Mouse (Mus musculus): Measurements from ENCODE around the gene Wdpcp. TPM values are rescaled to one million over a fixed set of nuclear protein-coding genes. Genes with fewer than 3 reads are reported as not detected.
A peak's percentile ranks its signal among the peaks of the same experiment; 100 is the strongest.
"Not testable (repeated sequence)": the region's sequence is repeated elsewhere in the genome, so short reads cannot be mapped to it uniquely, and the experiment has no call there.

Gene Wdpcp
- polyA plus RNA-seq (2012; rRNA removed), result 8.6 and 10.2 TPM in 2 replicates

- peak; percentile 100 for DNase-seq (ENCODE audit: low read depth)
Observed at GRCm38 (mm10) chr11:21571700-21572381, at the start of gene Wdpcp, which contains the start of gene Mdh1. Gene Wdpcp (plus strand): TSS chr11:21572235. Gene Mdh1 (minus strand): TSS chr11:21572367.

GRCm38 (mm10) chr11:21528676-21529394 lies 43.2 kb upstream of the Wdpcp start:
- DNase-seq (ENCODE audit: low read depth), result no peak
- TF ChIP-seq CTCF (IDR thresholded peaks at IDR 0.05; ENCODE audit: borderline replicate concordance, extremely low read depth, insufficient read depth, insufficient read length) (no peak), POLR2A (IDR thresholded peaks at IDR 0.05; ENCODE audit: borderline replicate concordance, extremely low read depth, insufficient read depth, insufficient read length, poor library complexity, severe bottlenecking) (no peak)

More at GRCm38 (mm10) chr11:21571700-21572381, at the start of gene Wdpcp, which contains the start of gene Mdh1:
- TF ChIP-seq CTCF (IDR thresholded peaks at IDR 0.05; ENCODE audit: borderline replicate concordance, extremely low read depth, insufficient read depth, insufficient read length) (no peak), POLR2A (IDR thresholded peaks at IDR 0.05; ENCODE audit: borderline replicate concordance, extremely low read depth, insufficient read depth, insufficient read length, poor library complexity, severe bottlenecking) (peak; percentile 43; the same call in 1 of the 2 replicates)

GRCm38 (mm10) chr11:21530856-21531255 lies 41.2 kb upstream of the Wdpcp start:
- not testable (repeated sequence) for DNase-seq (ENCODE audit: low read depth)

- no peak for DNase-seq (ENCODE audit: low read depth)
- TF ChIP-seq POLR2A (IDR thresholded peaks at IDR 0.05; ENCODE audit: borderline replicate concordance, extremely low read depth, insufficient read depth, insufficient read length, poor library complexity, severe bottlenecking) (no peak), CTCF (IDR thresholded peaks at IDR 0.05; ENCODE audit: borderline replicate concordance, extremely low read depth, insufficient read depth, insufficient read length) (no peak)
Observed at GRCm38 (mm10) chr11:21540072-21540471, 32.0 kb upstream of the Wdpcp start.

- no peak for DNase-seq (ENCODE audit: low read depth)
- TF ChIP-seq CTCF (IDR thresholded peaks at IDR 0.05; ENCODE audit: borderline replicate concordance, extremely low read depth, insufficient read depth, insufficient read length) (no peak), POLR2A (IDR thresholded peaks at IDR 0.05; ENCODE audit: borderline replicate concordance, extremely low read depth, insufficient read depth, insufficient read length, poor library complexity, severe bottlenecking) (no peak)
Observed at GRCm38 (mm10) chr11:21540622-21541021, 31.4 kb upstream of the Wdpcp start.

- no peak for DNase-seq (ENCODE audit: low read depth)
- TF ChIP-seq CTCF (IDR thresholded peaks at IDR 0.05; ENCODE audit: borderline replicate concordance, extremely low read depth, insufficient read depth, insufficient read length), result no peak
- TF ChIP-seq POLR2A (IDR thresholded peaks at IDR 0.05; ENCODE audit: borderline replicate concordance, extremely low read depth, insufficient read depth, insufficient read length, poor library complexity, severe bottlenecking), result no peak
Observed at GRCm38 (mm10) chr11:21542731-21543130, 29.3 kb upstream of the Wdpcp start.

- DNase-seq (ENCODE audit: low read depth), result peak; percentile 12
- TF ChIP-seq POLR2A (IDR thresholded peaks at IDR 0.05; ENCODE audit: borderline replicate concordance, extremely low read depth, insufficient read depth, insufficient read length, poor library complexity, severe bottlenecking) (no peak), CTCF (IDR thresholded peaks at IDR 0.05; ENCODE audit: borderline replicate concordance, extremely low read depth, insufficient read depth, insufficient read length) (no peak)
Observed at GRCm38 (mm10) chr11:21545021-21545420, 27.0 kb upstream of the Wdpcp start.

- DNase-seq (ENCODE audit: low read depth), result no peak
- no peak for TF ChIP-seq POLR2A (IDR thresholded peaks at IDR 0.05; ENCODE audit: borderline replicate concordance, extremely low read depth, insufficient read depth, insufficient read length, poor library complexity, severe bottlenecking)
- no peak for TF ChIP-seq CTCF (IDR thresholded peaks at IDR 0.05; ENCODE audit: borderline replicate concordance, extremely low read depth, insufficient read depth, insufficient read length)
Observed at GRCm38 (mm10) chr11:21545951-21546350, 26.1 kb upstream of the Wdpcp start.

GRCm38 (mm10) chr11:21546671-21547070 lies 25.4 kb upstream of the Wdpcp start:
- DNase-seq (ENCODE audit: low read depth), result no peak
- no peak for TF ChIP-seq CTCF (IDR thresholded peaks at IDR 0.05; ENCODE audit: borderline replicate concordance, extremely low read depth, insufficient read depth, insufficient read length)
- no peak for TF ChIP-seq POLR2A (IDR thresholded peaks at IDR 0.05; ENCODE audit: borderline replicate concordance, extremely low read depth, insufficient read depth, insufficient read length, poor library complexity, severe bottlenecking)

- TF ChIP-seq CTCF (IDR thresholded peaks at IDR 0.05; ENCODE audit: borderline replicate concordance, extremely low read depth, insufficient read depth, insufficient read length) (no peak), POLR2A (IDR thresholded peaks at IDR 0.05; ENCODE audit: borderline replicate concordance, extremely low read depth, insufficient read depth, insufficient read length, poor library complexity, severe bottlenecking) (no peak)
- no peak for DNase-seq (ENCODE audit: low read depth)
Observed at GRCm38 (mm10) chr11:21547518-21547917, 24.5 kb upstream of the Wdpcp start.

GRCm38 (mm10) chr11:21549052-21549451 lies 23.0 kb upstream of the Wdpcp start:
- no peak for DNase-seq (ENCODE audit: low read depth)
- TF ChIP-seq POLR2A (IDR thresholded peaks at IDR 0.05; ENCODE audit: borderline replicate concordance, extremely low read depth, insufficient read depth, insufficient read length, poor library complexity, severe bottlenecking), result no peak
- no peak for TF ChIP-seq CTCF (IDR thresholded peaks at IDR 0.05; ENCODE audit: borderline replicate concordance, extremely low read depth, insufficient read depth, insufficient read length)

GRCm38 (mm10) chr11:21549754-21550153 lies 22.3 kb upstream of the Wdpcp start:
- TF ChIP-seq POLR2A (IDR thresholded peaks at IDR 0.05; ENCODE audit: borderline replicate concordance, extremely low read depth, insufficient read depth, insufficient read length, poor library complexity, severe bottlenecking) (no peak), CTCF (IDR thresholded peaks at IDR 0.05; ENCODE audit: borderline replicate concordance, extremely low read depth, insufficient read depth, insufficient read length) (no peak)

More at GRCm38 (mm10) chr11:21549754-21550153, 22.3 kb upstream of the Wdpcp start:
- no peak for DNase-seq (ENCODE audit: low read depth)
